Mouse (Mus musculus) C2C12 (cell line): ENCODE results near the gene Foxo4.

Experiments used
- CEBPB ChIP-seq: IDR thresholded peaks from one replicate; pipeline ENCODE4 v1.6.1; 2011; ENCODE audit warnings: low read depth, mild to moderate bottlenecking, control low read depth, moderate library complexity
- CTCF ChIP-seq: IDR thresholded peaks from one replicate; pipeline ENCODE4 v1.5.1; 2011; ENCODE audit not compliant: control insufficient read depth, insufficient read depth, insufficient read length
- FOSL1 ChIP-seq: IDR thresholded peaks from one replicate; pipeline ENCODE4 v1.8.0; 2011; ENCODE audit warnings: mild to moderate bottlenecking, low read length; ENCODE audit not compliant: poor library complexity, insufficient read depth, severe bottlenecking
- MAX ChIP-seq: IDR thresholded peaks from one replicate; pipeline ENCODE4 v1.6.1; 2011; ENCODE audit warnings: mild to moderate bottlenecking, control low read depth
- MYOD1 ChIP-seq: IDR thresholded peaks from one replicate; pipeline ENCODE4 v1.6.1; 2011; ENCODE audit warnings: low read depth; ENCODE audit not compliant: control insufficient read depth, insufficient read length
- MYOG ChIP-seq: IDR thresholded peaks from one replicate; pipeline ENCODE4 v1.6.1; 2011; ENCODE audit not compliant: control insufficient read depth, insufficient read length; ENCODE audit errors: extremely low read depth
- USF1 ChIP-seq: IDR thresholded peaks from one replicate; pipeline ENCODE4 v1.6.1; 2011; ENCODE audit warnings: low read depth, mild to moderate bottlenecking, control low read depth, moderate library complexity

DNA sequence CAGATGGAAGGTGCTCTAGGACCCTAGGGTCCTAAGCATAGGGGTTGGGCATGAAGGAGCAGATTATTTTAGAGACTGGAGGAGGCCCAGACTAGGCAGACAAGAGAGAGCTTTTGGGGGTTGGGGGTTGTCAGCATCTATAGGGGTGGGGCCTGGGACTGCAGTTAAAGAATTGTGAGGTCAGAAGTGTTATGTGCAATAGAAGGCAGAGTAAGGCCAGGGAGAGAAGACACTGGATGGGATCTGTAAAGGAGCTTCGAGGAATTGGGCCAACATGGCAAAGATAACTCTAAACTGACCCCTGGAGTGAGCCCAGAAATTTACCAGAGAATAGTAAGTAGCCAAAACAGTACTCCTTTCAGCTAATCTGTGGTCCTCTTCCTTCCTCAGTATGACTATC lies 9.6 kb downstream of the Foxo4 start, which contains the start of gene Gm614:
- TF ChIP-seq CTCF (no peak), USF1 (no peak), MYOG (no peak), MYOD1 (no peak), FOSL1 (no peak), MAX (no peak), CEBPB (no peak)
